Mouse (Mus musculus) liver, embryonic 11.5 days (tissue): Measurements from ENCODE around the gene Hivep1. TPM values are rescaled to one million over a fixed set of nuclear protein-coding genes. Genes with fewer than 3 reads are reported as not detected.

Experiments used
- ATAC-seq: fragments of 200-750 bp; cut with Nextera tagmentation; replicated peaks from 2 replicates; pipeline ENCODE4 v1.8.0; 2017; ENCODE audit warnings: moderate number of reproducible peaks, mild to moderate bottlenecking, moderate TSS enrichment, moderate library complexity; ENCODE audit not compliant: low FRiP score
- DNase-seq: peaks from one replicate; pipeline ENCODE4 v3.0.0-alpha.2; 2017; ENCODE audit warnings: low spot score
- H3K27ac ChIP-seq: fragments of 300-500 bp; sonication (generic); 2 replicates; pipeline ENCODE4 v1.5.1; 2014; ENCODE audit warnings: mild to moderate bottlenecking, low read depth, low read length, control low read depth
- H3K27me3 ChIP-seq: fragments of 300-500 bp; sonication (generic); replicated peaks from 2 replicates; pipeline ENCODE4 v1.6.1; 2014; ENCODE audit warnings: low read length, mixed read lengths; ENCODE audit not compliant: control insufficient read depth, insufficient read depth
- H3K36me3 ChIP-seq: fragments of 300-500 bp; sonication (generic); 2 replicates; pipeline ENCODE4 v1.6.1; 2014; ENCODE audit warnings: mild to moderate bottlenecking, low read length, moderate library complexity, mixed read lengths; ENCODE audit not compliant: control insufficient read depth, insufficient read depth
- H3K4me1 ChIP-seq: fragments of 300-500 bp; sonication (generic); replicated peaks from 2 replicates; pipeline ENCODE4 v1.6.1; 2014; ENCODE audit warnings: low read length, mixed read lengths; ENCODE audit not compliant: control insufficient read depth, insufficient read depth
- H3K4me2 ChIP-seq: fragments of 300-500 bp; sonication (generic); 2 replicates; pipeline ENCODE4 v1.6.1; 2014; ENCODE audit warnings: mild to moderate bottlenecking, control low read depth, moderate library complexity
- H3K4me3 ChIP-seq: fragments of 300-500 bp; sonication (generic); 2 replicates; pipeline ENCODE4 v1.5.1; 2014; ENCODE audit warnings: low read depth, low read length, control low read depth
- H3K9ac ChIP-seq: fragments of 300-500 bp; sonication (generic); 2 replicates; pipeline ENCODE4 v1.6.1; 2014; ENCODE audit warnings: low read depth, low read length, control low read depth
- H3K9me3 ChIP-seq: fragments of 300-500 bp; sonication (generic); 2 replicates; pipeline ENCODE4 v1.6.1; 2016; ENCODE audit warnings: low read length, inconsistent platforms, mixed read lengths; ENCODE audit not compliant: control insufficient read depth
- WGBS: fragments of 180-500 bp; shearing (Covaris S2); extraction: QIAGEN DNeasy Blood & Tissue Kit; methylation state at CpG from one replicate; pipeline ENCODE4 v1.1.7; 2014; 5-methylcytosine and 5-hydroxymethylcytosine counted together
- polyA plus RNA-seq: library from polyadenylated mRNA; unstranded; fragments of >200 nt; fragmentation: Nextera tagmentation; extraction: Ambion mirVana; gene quantifications from 2 replicates; pipeline ENCODE4 v1.2.1, GENCODE M21; 2014

Hivep1 gene
- polyA plus RNA-seq, 1 experiment from 2014 or later, result 6.7 TPM

- peaks cover 10% of the 10 kb centered on the region for H3K4me1 ChIP-seq
- DNase-seq (no peak), ATAC-seq (no peak)
- H3K9me3 ChIP-seq, result no peaks in the 10 kb centered on the region
- WGBS, result 31% methylated on average over 5 of the region's 5 CpGs
- no peak overlapping the region; the same call in 1 of the 2 replicates for H3K27ac ChIP-seq
- H3K36me3 ChIP-seq, result peaks cover 2% of the 10 kb centered on the region; the same call in 1 of the 2 replicates
- no peak overlapping the region for H3K4me2 ChIP-seq
- H3K27me3 ChIP-seq, result no peaks in the 10 kb centered on the region
- H3K9ac ChIP-seq, result no peak overlapping the region
- no peak overlapping the region for H3K4me3 ChIP-seq
Measured at GRCm38 (mm10) chr13:42150072-42150450, 98.2 kb downstream of the Hivep1 start.

GRCm38 (mm10) chr13:42150462-42151127 lies 98.8 kb downstream of the Hivep1 start:
- H3K36me3 ChIP-seq, result peaks cover 7% of the 10 kb centered on the region; the same call in 1 of the 2 replicates
- 83% methylated on average over 9 of the region's 9 CpGs for WGBS
- H3K27me3 ChIP-seq, result no peaks in the 10 kb centered on the region
- H3K4me1 ChIP-seq, result peaks cover 10% of the 10 kb centered on the region
- no peak overlapping the region for H3K4me2 ChIP-seq
- H3K27ac ChIP-seq, result no peak overlapping the region
- no peak for ATAC-seq
- DNase-seq, result no peak
- H3K9me3 ChIP-seq, result no peaks in the 10 kb centered on the region
- H3K9ac ChIP-seq, result no peak overlapping the region
- H3K4me3 ChIP-seq, result no peak overlapping the region

- Histone ChIP-seq H3K27me3 (no peaks in the 10 kb centered on the region), H3K4me3 (no peak overlapping the region), H3K9me3 (no peaks in the 10 kb centered on the region), H3K27ac (no peak overlapping the region), H3K4me2 (no peak overlapping the region), H3K9ac (no peak overlapping the region), H3K4me1 (no peaks in the 10 kb centered on the region), H3K36me3 (peaks cover 12% of the 10 kb centered on the region; the same call in 1 of the 2 replicates)
- DNase-seq (no peak), ATAC-seq (no peak)
- 91% methylated on average over 14 of the region's 14 CpGs for whole genome bisulfite sequencing
Measured at GRCm38 (mm10) chr13:42158259-42158658, 106.4 kb downstream of the Hivep1 start.

GRCm38 (mm10) chr13:42159416-42160185 lies 107.8 kb downstream of the Hivep1 start:
- no peak for DNase-seq
- Histone ChIP-seq H3K4me3 (no peak overlapping the region), H3K27me3 (no peaks in the 10 kb centered on the region), H3K27ac (no peak overlapping the region), H3K9ac (no peak overlapping the region), H3K36me3 (peaks cover 14% of the 10 kb centered on the region; the same call in 1 of the 2 replicates), H3K9me3 (no peaks in the 10 kb centered on the region), H3K4me1 (no peaks in the 10 kb centered on the region), H3K4me2 (no peak overlapping the region)
- ATAC-seq, result no peak
- WGBS, result 79% methylated on average over 14 of the region's 14 CpGs

- 83% methylated on average over 1 of the region's 1 CpGs for WGBS
- no peak for ATAC-seq
Measured at GRCm38 (mm10) chr13:42170802-42171201, 119.0 kb downstream of the Hivep1 start.

GRCm38 (mm10) chr13:42174827-42175420 lies 123.1 kb downstream of the Hivep1 start:
- Histone ChIP-seq H3K4me3 (no peak overlapping the region), H3K4me2 (no peak overlapping the region), H3K4me1 (no peaks in the 10 kb centered on the region), H3K27ac (no peak overlapping the region), H3K27me3 (no peaks in the 10 kb centered on the region), H3K9ac (no peak overlapping the region), H3K9me3 (no peaks in the 10 kb centered on the region), H3K36me3 (no peaks in the 10 kb centered on the region)
- ATAC-seq (no peak), DNase-seq (no peak)
- 51% methylated on average over 3 of the region's 3 CpGs for WGBS

More at GRCm38 (mm10) chr13:42170802-42171201, 119.0 kb downstream of the Hivep1 start:
- Histone ChIP-seq H3K4me3 (no peak overlapping the region), H3K27me3 (no peaks in the 10 kb centered on the region), H3K9me3 (no peaks in the 10 kb centered on the region), H3K4me2 (no peak overlapping the region), H3K9ac (no peak overlapping the region), H3K4me1 (no peaks in the 10 kb centered on the region), H3K36me3 (no peaks in the 10 kb centered on the region; the same call in 1 of the 2 replicates), H3K27ac (no peak overlapping the region)
- no peak for DNase-seq

- Histone ChIP-seq H3K27ac (no peak overlapping the region), H3K4me3 (no peak overlapping the region), H3K9me3 (no peaks in the 10 kb centered on the region), H3K9ac (no peak overlapping the region), H3K27me3 (no peaks in the 10 kb centered on the region), H3K36me3 (peaks cover 9% of the 10 kb centered on the region; the same call in 1 of the 2 replicates), H3K4me2 (no peak overlapping the region), H3K4me1 (no peaks in the 10 kb centered on the region)
- no peak for ATAC-seq
- WGBS, result 83% methylated on average over 5 of the region's 5 CpGs
- no peak for DNase-seq
Measured at GRCm38 (mm10) chr13:42182635-42183034, 130.8 kb downstream of the Hivep1 start.

GRCm38 (mm10) chr13:42184131-42184530 lies 132.3 kb downstream of the Hivep1 start:
- H3K27me3 ChIP-seq, result no peaks in the 10 kb centered on the region
- H3K9me3 ChIP-seq, result no peaks in the 10 kb centered on the region
- no peak for DNase-seq
- H3K27ac ChIP-seq, result no peak overlapping the region
- H3K4me2 ChIP-seq, result no peak overlapping the region
- H3K4me1 ChIP-seq, result no peaks in the 10 kb centered on the region
- no peak for ATAC-seq
- H3K9ac ChIP-seq, result no peak overlapping the region
- WGBS, result 92% methylated on average over 17 of the region's 17 CpGs
- H3K4me3 ChIP-seq, result no peak overlapping the region
- H3K36me3 ChIP-seq, result peaks cover 9% of the 10 kb centered on the region; the same call in 1 of the 2 replicates
